Mouse (Mus musculus) embryonic facial prominence, embryonic 10.5 days (tissue): ENCODE results near the gene St14. TPM values are rescaled to one million over a fixed set of nuclear protein-coding genes. Genes with fewer than 3 reads are reported as not detected.
A peak's percentile ranks its signal among the peaks of the same experiment; 100 is the strongest.
"Not testable (repeated sequence)": the region's sequence is repeated elsewhere in the genome, so short reads cannot be mapped to it uniquely, and the experiment has no call there.

Experiments used
- DNase-seq: peaks from one replicate; pipeline ENCODE4 v3.0.0-alpha.2; 2017; ENCODE audit warnings: low spot score
- H3K27ac ChIP-seq: fragments of 300-500 bp; sonication (generic); replicated peaks from 2 replicates; pipeline ENCODE4 v1.5.1; 2016; ENCODE audit warnings: mild to moderate bottlenecking
- H3K27me3 ChIP-seq: fragments of 300-500 bp; sonication (generic); replicated peaks from 2 replicates; pipeline ENCODE4 v1.6.1; 2016; ENCODE audit warnings: low read depth, mild to moderate bottlenecking; ENCODE audit not compliant: poor library complexity, severe bottlenecking
- H3K36me3 ChIP-seq: fragments of 300-500 bp; sonication (generic); replicated peaks from 2 replicates; pipeline ENCODE4 v1.6.1; 2016; ENCODE audit warnings: mild to moderate bottlenecking, moderate library complexity
- H3K4me1 ChIP-seq: fragments of 300-500 bp; sonication (generic); 2 replicates; pipeline ENCODE4 v1.6.1; 2016
- H3K4me3 ChIP-seq: fragments of 300-500 bp; sonication (generic); 2 replicates; pipeline ENCODE4 v1.5.1; 2016; ENCODE audit warnings: mild to moderate bottlenecking, moderate library complexity
- H3K9me3 ChIP-seq: fragments of 300-500 bp; sonication (generic); 2 replicates; pipeline ENCODE4 v1.6.1; 2016; ENCODE audit warnings: mild to moderate bottlenecking
- WGBS: fragments of 180-500 bp; shearing (Covaris S2); methylation state at CpG from one replicate; pipeline ENCODE4 v1.1.7; 2016; 5-methylcytosine and 5-hydroxymethylcytosine counted together
- polyA plus RNA-seq: library from polyadenylated mRNA; unstranded; fragments of >200 nt; fragmentation: Nextera tagmentation; extraction: Ambion mirVana; gene quantifications from 2 replicates; pipeline ENCODE4 v1.2.1, GENCODE M21; 2016

Gene St14
- 15.8 and 17.2 TPM in 2 replicates for polyA plus RNA-seq

GRCm38 (mm10) chr9:31131205-31131968 lies at the start of gene St14:
Gene St14 (minus strand): TSS chr9:31131853.
- Histone ChIP-seq H3K4me1 (peaks cover 20% of the 10 kb centered on the region), H3K4me3 (peak within 1 kb of the TSS; percentile 59), H3K36me3 (no peaks in the 10 kb centered on the region), H3K27ac (peak within 1 kb of the TSS; percentile 75), H3K27me3 (peaks cover 79% of the 10 kb centered on the region), H3K9me3 (no peaks in the 10 kb centered on the region)
- under 1% methylated on average over 74 of the region's 74 CpGs for WGBS
- DNase-seq = peak; percentile 72

GRCm38 (mm10) chr9:31177692-31178091 lies 46.0 kb upstream of the St14 start:
- Histone ChIP-seq H3K27me3 (no peaks in the 10 kb centered on the region), H3K4me1 (peaks cover 16% of the 10 kb centered on the region), H3K4me3 (no peak overlapping the region), H3K27ac (no peak overlapping the region), H3K9me3 (no peaks in the 10 kb centered on the region), H3K36me3 (peaks cover 41% of the 10 kb centered on the region)
- WGBS = 93% methylated on average over 6 of the region's 6 CpGs
- no peak for DNase-seq

GRCm38 (mm10) chr9:31176379-31177130 lies 44.9 kb upstream of the St14 start:
- 91% methylated on average over 8 of the region's 8 CpGs for WGBS
- no peaks in the 10 kb centered on the region for H3K9me3 ChIP-seq
- DNase-seq = no peak
- peaks cover 47% of the 10 kb centered on the region for H3K36me3 ChIP-seq
- no peak overlapping the region for H3K27ac ChIP-seq
- H3K4me1 ChIP-seq = peaks cover 7% of the 10 kb centered on the region
- no peak overlapping the region for H3K4me3 ChIP-seq
- no peaks in the 10 kb centered on the region for H3K27me3 ChIP-seq

DNA sequence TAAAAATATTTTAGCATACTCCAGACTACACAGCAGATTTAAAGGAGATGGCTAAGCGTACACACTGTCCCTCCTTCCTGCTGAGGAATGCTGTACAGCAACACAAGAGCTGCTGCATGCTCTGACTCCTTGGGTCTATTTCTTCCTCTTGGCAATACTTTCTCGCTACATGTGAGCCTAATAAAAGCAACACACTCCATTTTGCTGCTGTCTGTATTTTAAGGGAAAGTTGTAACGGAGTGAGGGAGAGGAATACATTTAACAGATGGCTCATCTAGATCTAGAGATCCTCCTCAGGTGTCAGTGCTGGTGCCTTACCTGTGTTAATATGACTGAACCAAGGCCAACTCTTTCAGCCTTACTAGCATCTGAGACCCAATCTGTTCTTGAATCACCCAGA lies 44.3 kb upstream of the St14 start:
- H3K36me3 ChIP-seq = peaks cover 52% of the 10 kb centered on the region

DNA sequence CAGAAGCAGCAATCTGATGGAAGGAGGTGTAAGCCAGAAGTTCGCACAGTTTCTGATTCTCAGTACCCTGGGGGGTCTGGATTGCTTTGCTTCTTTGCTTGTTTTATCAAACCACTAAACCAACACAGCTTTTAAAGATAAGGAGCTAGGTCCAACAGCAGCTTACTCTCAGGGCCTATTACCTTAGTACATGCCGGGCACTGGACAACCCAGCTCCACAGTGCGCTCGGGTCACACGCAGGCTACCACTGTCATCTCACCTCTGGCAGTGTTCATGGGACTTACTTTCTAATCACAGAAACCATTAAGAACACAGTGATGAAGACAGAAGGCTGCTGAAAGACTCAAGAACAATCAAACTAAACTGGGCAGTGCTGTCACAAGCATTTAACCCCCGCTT lies 43.7 kb upstream of the St14 start:
- Histone ChIP-seq H3K36me3 (peaks cover 57% of the 10 kb centered on the region), H3K27ac (no peak overlapping the region), H3K27me3 (no peaks in the 10 kb centered on the region), H3K9me3 (no peaks in the 10 kb centered on the region), H3K4me1 (no peaks in the 10 kb centered on the region), H3K4me3 (no peak overlapping the region)
- DNase-seq = no peak
- 92% methylated on average over 6 of the region's 6 CpGs for WGBS

More for the DNA sequence above, 44.3 kb upstream of the St14 start:
- no peak overlapping the region for H3K27ac ChIP-seq
- no peak for DNase-seq
- H3K27me3 ChIP-seq = no peaks in the 10 kb centered on the region
- H3K4me1 ChIP-seq = peaks cover under 1% of the 10 kb centered on the region; the same call in 1 of the 2 replicates
- WGBS = 91% methylated on average over 3 of the region's 3 CpGs
- no peaks in the 10 kb centered on the region for H3K9me3 ChIP-seq
- no peak overlapping the region for H3K4me3 ChIP-seq

GRCm38 (mm10) chr9:31168356-31169093 lies 36.9 kb upstream of the St14 start:
- Histone ChIP-seq H3K27me3 (no peaks in the 10 kb centered on the region), H3K27ac (no peak overlapping the region), H3K9me3 (no peaks in the 10 kb centered on the region), H3K4me1 (no peaks in the 10 kb centered on the region), H3K4me3 (no peak overlapping the region), H3K36me3 (peaks cover 81% of the 10 kb centered on the region)
- WGBS = 94% methylated on average over 22 of the region's 22 CpGs
- DNase-seq = no peak

- Histone ChIP-seq H3K9me3 (no peaks in the 10 kb centered on the region), H3K27me3 (no peaks in the 10 kb centered on the region), H3K4me1 (no peaks in the 10 kb centered on the region), H3K27ac (no peak overlapping the region), H3K36me3 (peaks cover 93% of the 10 kb centered on the region), H3K4me3 (no peak overlapping the region)
- 93% methylated on average over 13 of the region's 13 CpGs for WGBS
- no peak for DNase-seq
Measured at GRCm38 (mm10) chr9:31167305-31167704, 35.7 kb upstream of the St14 start.

DNA sequence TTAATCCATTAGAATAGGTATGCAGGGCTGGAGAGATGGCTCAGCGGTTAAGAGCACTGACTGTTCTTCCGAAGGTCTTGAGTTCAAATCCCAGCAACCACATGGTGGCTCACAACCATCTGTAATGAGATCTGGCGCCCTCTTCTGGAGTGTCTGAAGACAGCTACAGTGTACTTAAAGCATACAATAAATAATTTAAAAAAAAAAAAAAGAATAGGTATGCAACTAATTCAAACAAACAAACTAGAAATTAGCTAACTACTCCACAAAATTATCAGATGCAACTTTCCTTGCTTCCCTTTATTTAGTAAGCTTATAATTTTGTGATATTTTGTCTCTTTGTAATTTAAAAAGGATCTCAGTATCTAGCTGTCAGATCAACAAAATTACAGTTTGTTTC lies 33.9 kb upstream of the St14 start:
- H3K36me3 ChIP-seq = peaks cover 96% of the 10 kb centered on the region
- H3K4me3 ChIP-seq, H3K4me1 ChIP-seq, H3K9me3 ChIP-seq, DNase-seq, H3K27me3 ChIP-seq, H3K27ac ChIP-seq: not testable (repeated sequence)
- WGBS = 91% methylated on average over 3 of the region's 3 CpGs

DNA sequence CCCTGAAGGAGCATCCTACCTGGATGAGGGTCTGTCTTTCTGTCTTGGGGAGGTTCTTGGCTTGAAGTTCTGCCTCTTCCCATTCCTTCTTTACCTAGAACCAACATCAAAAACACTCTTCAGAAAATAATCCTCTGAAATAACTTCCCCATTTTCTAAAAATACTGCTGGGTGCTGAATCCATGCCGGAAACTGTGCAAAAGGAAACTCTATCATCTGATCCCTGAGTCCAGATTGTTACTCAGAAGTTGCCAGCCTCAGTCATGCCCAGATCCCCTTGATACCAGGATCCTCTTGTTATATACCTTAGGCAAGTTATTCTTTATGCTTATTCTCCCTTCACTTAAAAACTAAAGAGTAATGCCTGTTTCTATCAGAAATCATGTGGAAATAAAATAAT lies 31.7 kb upstream of the St14 start:
- no peaks in the 10 kb centered on the region for H3K4me1 ChIP-seq
- WGBS = 96% methylated on average over 1 of the region's 1 CpGs
- H3K9me3 ChIP-seq = no peaks in the 10 kb centered on the region
- H3K27ac ChIP-seq = no peak overlapping the region
- no peak for DNase-seq
- no peak overlapping the region for H3K4me3 ChIP-seq
- no peaks in the 10 kb centered on the region for H3K27me3 ChIP-seq
- H3K36me3 ChIP-seq = peaks cover 99% of the 10 kb centered on the region

DNA sequence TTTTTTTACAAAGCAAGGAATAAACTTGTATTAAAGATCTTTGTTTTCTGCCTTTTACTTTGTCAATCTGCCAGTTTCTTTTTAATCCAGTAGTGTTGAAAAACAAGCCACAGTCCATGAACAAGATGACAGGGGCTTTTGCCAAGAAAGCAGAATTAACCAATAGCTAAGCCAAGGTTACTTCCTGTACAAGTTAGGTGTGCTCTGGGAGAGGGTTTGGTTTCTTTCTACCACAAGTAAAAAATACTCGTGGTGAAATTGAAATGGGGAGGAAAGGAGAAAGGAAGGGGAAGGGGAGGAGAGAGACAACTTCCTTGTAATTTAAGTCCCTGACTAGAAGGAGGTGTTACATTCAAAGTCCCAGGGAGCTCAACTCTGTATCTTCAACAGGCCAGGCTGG lies 31.3 kb upstream of the St14 start:
- no peaks in the 10 kb centered on the region for H3K4me1 ChIP-seq
- H3K4me3 ChIP-seq = no peak overlapping the region
- peaks cover 99% of the 10 kb centered on the region for H3K36me3 ChIP-seq
- WGBS = 93% methylated on average over 1 of the region's 1 CpGs
- DNase-seq = no peak
- no peak overlapping the region for H3K27ac ChIP-seq
- H3K9me3 ChIP-seq = no peaks in the 10 kb centered on the region
- no peaks in the 10 kb centered on the region for H3K27me3 ChIP-seq

DNA sequence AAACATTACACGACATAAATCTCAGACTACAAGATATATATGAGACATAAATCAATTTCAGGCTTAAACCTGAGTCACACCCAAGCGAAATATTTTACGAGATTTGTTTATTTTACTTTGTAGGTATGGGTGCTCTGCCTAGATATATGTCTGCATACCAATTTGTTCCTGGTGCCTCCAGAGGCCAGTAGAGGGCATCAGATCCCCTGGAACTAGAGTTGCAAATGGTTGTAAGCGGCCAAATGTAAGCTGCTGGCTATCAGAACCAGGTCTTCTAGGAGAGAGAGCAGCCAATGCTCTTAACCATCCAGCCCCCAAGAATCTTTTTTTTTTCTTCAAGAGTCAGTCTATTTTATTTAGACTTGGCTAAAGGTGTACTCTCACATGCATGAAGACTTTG lies 28.3 kb upstream of the St14 start:
- H3K36me3 ChIP-seq = peaks cover 100% of the 10 kb centered on the region

DNA sequence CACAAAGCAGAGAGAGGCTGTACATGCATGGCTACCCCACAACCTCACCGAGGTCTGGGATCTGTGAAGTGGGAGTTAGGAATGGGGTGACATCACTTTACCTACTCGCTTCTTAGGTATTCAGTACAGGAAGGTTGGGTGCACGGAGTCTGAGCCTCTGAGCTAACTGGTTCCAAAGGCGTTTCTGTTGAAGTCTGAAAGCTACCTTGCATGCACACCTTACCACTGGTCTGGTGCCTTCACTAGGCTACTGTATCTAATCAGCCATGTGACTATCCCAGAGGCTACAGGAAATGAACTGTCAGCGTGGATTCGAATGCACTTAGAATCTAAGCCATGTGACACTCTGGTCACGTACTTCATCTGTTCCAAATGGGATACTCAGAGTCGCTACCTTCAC lies 24.9 kb upstream of the St14 start:
- Histone ChIP-seq H3K4me3 (no peak overlapping the region), H3K27me3 (no peaks in the 10 kb centered on the region), H3K4me1 (no peaks in the 10 kb centered on the region), H3K36me3 (peaks cover 100% of the 10 kb centered on the region), H3K9me3 (no peaks in the 10 kb centered on the region), H3K27ac (no peak overlapping the region)
- WGBS = 89% methylated on average over 8 of the region's 8 CpGs
- no peak for DNase-seq

More for the DNA sequence above, 28.3 kb upstream of the St14 start:
- H3K4me3 ChIP-seq = no peak overlapping the region
- H3K9me3 ChIP-seq = no peaks in the 10 kb centered on the region
- no peaks in the 10 kb centered on the region for H3K27me3 ChIP-seq
- no peaks in the 10 kb centered on the region for H3K4me1 ChIP-seq
- DNase-seq = peak; percentile 27
- 85% methylated on average over 4 of the region's 4 CpGs for WGBS
- no peak overlapping the region for H3K27ac ChIP-seq
